In the genomic region with DNA sequence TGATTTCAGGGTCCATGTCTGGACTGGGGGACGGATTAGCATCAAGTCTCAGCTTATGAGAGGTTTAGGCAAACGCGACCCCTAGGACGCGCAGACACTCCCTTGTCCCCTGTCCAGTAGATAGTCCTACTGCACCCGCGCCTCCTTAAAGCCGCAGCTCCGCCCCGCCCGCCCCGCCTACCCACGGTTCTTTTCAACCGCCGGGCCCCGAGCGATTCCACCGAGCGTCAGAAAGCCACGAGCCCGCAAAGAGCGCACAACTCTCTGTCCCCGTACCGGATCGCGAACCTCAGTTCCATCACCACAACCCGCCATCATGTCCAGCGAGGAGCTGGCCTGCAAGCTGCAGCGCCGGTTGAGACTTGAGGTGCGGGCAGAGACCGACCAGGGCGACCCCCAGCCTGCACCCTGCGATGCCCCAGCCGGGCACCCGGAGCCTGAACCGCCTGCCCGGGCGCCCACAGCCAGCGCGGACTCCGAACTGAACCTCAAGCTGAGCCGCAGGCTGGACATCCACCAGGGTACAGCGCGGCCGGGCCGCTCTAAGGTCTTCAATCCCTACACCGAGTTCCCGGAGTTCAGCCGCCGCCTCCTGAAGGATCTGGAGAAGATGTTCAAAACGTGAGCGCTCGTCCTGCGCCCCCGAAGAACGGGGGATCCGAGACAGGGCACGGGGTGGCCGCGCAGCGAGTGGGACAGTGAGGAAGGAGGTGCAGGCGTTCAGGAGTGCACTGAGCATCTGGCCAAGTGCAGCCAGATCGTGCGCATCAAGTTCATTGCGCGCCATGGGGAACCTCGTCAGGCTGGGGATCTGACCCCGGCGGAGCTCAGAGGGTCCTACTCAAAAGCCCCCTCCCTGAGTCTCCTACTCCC, we compare ENCODE assay signal across 8 mouse cellular contexts. TPM values are rescaled to one million over a fixed set of nuclear protein-coding genes. Genes with fewer than 3 reads are reported as not detected.
A peak's percentile ranks its signal among the peaks of the same experiment; 100 is the strongest.
DNase-seq lines count a peak whose midpoint lies in the region; ATAC-seq lines count a peak whose summit lies in the region.

A gene (plus strand): TSS at position 230 of the 873 bp plus-strand sequence.

- peak within 1 kb of the TSS; percentile 94 for H3K4me2 ChIP-seq in intestine, embryonic 14.5 days (ENCODE audit: low read length)
- H3K4me2 ChIP-seq in neural tube, embryonic 12.5 days (replicated peaks) = peak within 1 kb of the TSS; percentile 83

- peaks cover 9% of the 10 kb centered on the region; the same call in 1 of the 2 replicates for H3K4me1 ChIP-seq in intestine, embryonic 14.5 days (replicated peaks; ENCODE audit: control insufficient read depth, insufficient read depth, low read length)
- H3K4me1 ChIP-seq in neural tube, embryonic 12.5 days = peaks cover 23% of the 10 kb centered on the region

- H3K4me3 ChIP-seq in intestine, embryonic 14.5 days (ENCODE audit: low read depth, low read length) = peak within 1 kb of the TSS; percentile 44
- peak within 1 kb of the TSS; percentile 38 for H3K4me3 ChIP-seq in neural tube, embryonic 12.5 days

- H3K36me3 ChIP-seq in intestine, embryonic 14.5 days (ENCODE audit: control insufficient read depth, insufficient read depth, low read length) = no peaks in the 10 kb centered on the region
- no peaks in the 10 kb centered on the region for H3K36me3 ChIP-seq in neural tube, embryonic 12.5 days

- under 1% methylated on average over 70 of the region's 70 CpGs for WGBS in intestine, embryonic 14.5 days
- WGBS in neural tube, embryonic 12.5 days = under 1% methylated on average over 70 of the region's 70 CpGs

- DNase-seq in ovary, postnatal 36 days (ENCODE audit: low spot score) = peak; percentile 57
- DNase-seq in ovary, postnatal 10 days (ENCODE audit: low spot score) = no peak
- DNase-seq in adrenal gland, postnatal 4 days (ENCODE audit: low spot score in 2 of 2) = peak; percentile 53 to 56
- DNase-seq in gastrocnemius, postnatal 10 days = peak; percentile 57
- peak; percentile 80 for DNase-seq in intestine, embryonic 14.5 days (ENCODE audit: low spot score)
- DNase-seq in liver = peak; percentile 24
- DNase-seq in thymus, postnatal 25 days = no peak

- H3K27me3 ChIP-seq in intestine, embryonic 14.5 days (replicated peaks; ENCODE audit: control insufficient read depth, insufficient read depth, low read length) = peaks cover 73% of the 10 kb centered on the region
- H3K27me3 ChIP-seq in neural tube, embryonic 12.5 days (replicated peaks) = peaks cover 75% of the 10 kb centered on the region

- ATAC-seq in intestine, embryonic 14.5 days (replicated peaks; ENCODE audit: low FRiP score, low TSS enrichment, low read depth) = no peak
- peak; percentile 35 for ATAC-seq in neural tube, embryonic 12.5 days (ENCODE audit: low FRiP score, low read depth)

- H3K9ac ChIP-seq in intestine, embryonic 14.5 days (ENCODE audit: low read length) = peak within 1 kb of the TSS; percentile 35; the same call in 1 of the 2 replicates
- peak within 1 kb of the TSS; percentile 38 for H3K9ac ChIP-seq in neural tube, embryonic 12.5 days

- no peaks in the 10 kb centered on the region for H3K9me3 ChIP-seq in intestine, embryonic 14.5 days (ENCODE audit: control insufficient read depth, low read length)
- H3K9me3 ChIP-seq in neural tube, embryonic 12.5 days = no peaks in the 10 kb centered on the region

- H3K27ac ChIP-seq in intestine, embryonic 14.5 days (ENCODE audit: low read depth) = no peak within 1 kb of the TSS
- H3K27ac ChIP-seq in neural tube, embryonic 12.5 days = no peak within 1 kb of the TSS

RNA-seq across cellular contexts. Expression of the gene that starts here (rescaled TPM):
- total RNA-seq in adrenal gland, postnatal 4 days (2021) = 100 to 1,000 TPM; 201 to 207 TPM
- total RNA-seq in gastrocnemius, postnatal 10 days (2021) = 10 to 100 TPM; 14.8 to 16.2 TPM
- 0.16 TPM in 1 of 2 replicates, not detected in the other for polyA plus RNA-seq in intestine, embryonic 14.5 days (2014; fragmentation: Nextera tagmentation; extraction: Ambion mirVana)
- polyA plus RNA-seq in neural tube, embryonic 12.5 days (2016; fragmentation: Nextera tagmentation; extraction: Ambion mirVana) = 0.37 and 0.84 TPM in 2 replicates

Comparison
In these comparisons a context has a peak if more than half of its experiments do, and no peak if none do; other contexts are left out.
1. RNA of the gene that starts here (total RNA-seq): 201 to 207 TPM in adrenal gland, postnatal 4 days; 14.8 to 16.2 TPM in gastrocnemius, postnatal 10 days; every median in the first group is over 10 times any median in the second.
2. DNase-seq: peak in ovary, postnatal 36 days (single experiment), adrenal gland, postnatal 4 days (2 of 2), gastrocnemius, postnatal 10 days (single experiment) and liver (single experiment); none in ovary, postnatal 10 days (single experiment) and thymus, postnatal 25 days (single experiment).
3. Peak in DNase-seq, H3K4me3 ChIP-seq, H3K9ac ChIP-seq and H3K4me2 ChIP-seq in intestine, embryonic 14.5 days; RNA of the gene not detected or under 1 TPM.
4. Peak in ATAC-seq, H3K4me3 ChIP-seq, H3K9ac ChIP-seq and H3K4me2 ChIP-seq in neural tube, embryonic 12.5 days; RNA of the gene not detected or under 1 TPM.